Mouse (Mus musculus) cortical plate, adult 2 months (tissue): Measurements from ENCODE around the gene Fam129c.

Experiments
- CTCF ChIP-seq: fragments of 200-500 bp; IDR thresholded peaks from 2 replicates; pipeline ENCODE4 v1.5.1; 2011; ENCODE audit warnings: mild to moderate bottlenecking, control low read depth, low read length; ENCODE audit not compliant: insufficient read depth; ENCODE audit errors: extremely low read depth
- POLR2A ChIP-seq: fragments of 200-500 bp; IDR thresholded peaks from 2 replicates; pipeline ENCODE4 v1.6.1; 2011; ENCODE audit warnings: mild to moderate bottlenecking, low read length, control low read depth; ENCODE audit not compliant: insufficient read depth; ENCODE audit errors: extremely low read depth

- no peak for TF ChIP-seq POLR2A
- TF ChIP-seq CTCF, result no peak
These were observed 28.5 kb upstream of the Fam129c start for GRCm38 (mm10) chr8:71568941-71569340.
